Mouse (Mus musculus) CD4-positive, CD25-positive, alpha-beta regulatory T cell, adult 2 months (primary cell): ENCODE measurements around the gene Mmp25.
A peak's percentile ranks its signal among the peaks of the same experiment; 100 is the strongest.
"Not testable (repeated sequence)": the region's sequence is repeated elsewhere in the genome, so short reads cannot be mapped to it uniquely, and the experiment has no call there.

Experiments
- DNase-seq: peaks from one replicate; pipeline ENCODE4 v3.0.0-alpha.2; 2012; ENCODE audit warnings: low read depth, low spot score

Gene Mmp25

DNA sequence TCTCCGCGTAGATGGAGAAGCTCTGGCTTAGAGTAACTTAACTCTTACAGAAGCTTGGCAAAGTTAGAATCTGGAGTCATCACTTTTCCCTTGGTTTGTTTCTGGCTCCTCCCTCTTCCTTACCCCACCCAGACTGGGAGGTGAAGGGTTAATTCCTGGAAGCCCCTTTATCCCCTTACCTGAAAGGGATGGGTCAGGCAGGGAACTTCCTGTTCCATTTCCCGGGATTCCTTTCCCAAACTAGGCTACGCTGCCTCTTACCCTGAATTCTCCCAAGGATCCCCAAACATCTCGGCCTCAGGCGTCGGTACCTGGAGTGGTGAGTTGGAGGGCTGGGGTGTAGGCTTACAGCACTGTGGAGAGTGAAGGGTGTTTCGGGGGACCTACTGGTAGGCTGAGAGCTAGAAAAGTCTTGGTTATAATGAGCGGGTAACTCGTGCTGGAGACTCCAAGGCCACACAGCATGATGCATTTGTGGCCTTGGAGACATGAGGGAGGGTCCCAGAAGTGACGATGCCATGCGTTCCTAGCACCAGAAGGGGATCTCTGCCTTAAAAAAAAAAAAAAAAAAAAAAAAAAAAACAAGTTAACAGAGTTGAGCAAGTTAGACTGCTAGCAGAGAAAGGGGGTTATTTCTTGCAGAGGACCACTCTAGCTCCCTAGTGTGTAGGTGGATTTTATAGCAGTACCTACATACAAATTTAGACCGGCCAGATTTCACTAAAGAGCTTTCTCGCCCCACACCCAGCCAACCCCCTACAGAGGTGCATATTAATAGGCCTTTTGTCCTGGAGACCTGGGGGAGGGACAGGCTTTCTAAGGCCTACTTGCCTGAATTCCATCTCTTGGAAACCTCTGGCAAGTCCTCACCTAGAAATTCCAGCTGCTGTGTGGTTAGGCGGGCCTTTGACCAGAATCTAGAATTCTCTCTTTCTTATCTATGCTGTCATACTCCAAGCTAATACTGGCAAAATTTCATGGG lies 44.1 kb downstream of the Mmp25 start, which contains the start of gene Zscan10:
Gene Zscan10 (plus strand): TSS at position 216 of the 982 bp plus-strand sequence.
- DNase-seq: no peak

GRCm38 (mm10) chr17:23599605-23600063 lies 45.4 kb downstream of the Mmp25 start:
- DNase-seq: no peak

- DNase-seq: peak; percentile 94
These were observed 46.2 kb downstream of the Mmp25 start, which contains the start of gene Zfp13 for GRCm38 (mm10) chr17:23598582-23599552. Gene Zfp13 (minus strand): TSS chr17:23599487.

DNA sequence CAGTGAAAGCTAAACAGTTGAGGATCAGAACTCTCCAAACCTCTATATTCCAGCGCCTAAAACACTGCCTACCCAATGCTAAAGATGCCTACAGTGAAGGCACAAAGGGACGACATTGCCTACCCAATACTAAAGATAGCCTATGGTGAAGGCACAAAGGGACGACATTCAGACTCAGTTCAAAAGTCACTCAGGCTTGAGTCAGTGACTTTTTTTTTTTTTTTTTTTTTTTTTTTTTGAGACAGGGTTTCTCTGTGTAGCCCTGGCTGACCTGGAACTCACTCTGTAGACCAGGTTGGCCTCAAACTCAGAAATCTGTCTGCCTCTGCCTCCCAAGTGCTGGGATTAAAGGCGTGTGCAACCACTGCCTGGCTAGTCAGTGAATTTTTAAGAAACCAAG lies 49.9 kb downstream of the Mmp25 start:
- DNase-seq: not testable (repeated sequence)

GRCm38 (mm10) chr17:23592926-23593300 lies 52.2 kb downstream of the Mmp25 start:
- DNase-seq: no peak

DNA sequence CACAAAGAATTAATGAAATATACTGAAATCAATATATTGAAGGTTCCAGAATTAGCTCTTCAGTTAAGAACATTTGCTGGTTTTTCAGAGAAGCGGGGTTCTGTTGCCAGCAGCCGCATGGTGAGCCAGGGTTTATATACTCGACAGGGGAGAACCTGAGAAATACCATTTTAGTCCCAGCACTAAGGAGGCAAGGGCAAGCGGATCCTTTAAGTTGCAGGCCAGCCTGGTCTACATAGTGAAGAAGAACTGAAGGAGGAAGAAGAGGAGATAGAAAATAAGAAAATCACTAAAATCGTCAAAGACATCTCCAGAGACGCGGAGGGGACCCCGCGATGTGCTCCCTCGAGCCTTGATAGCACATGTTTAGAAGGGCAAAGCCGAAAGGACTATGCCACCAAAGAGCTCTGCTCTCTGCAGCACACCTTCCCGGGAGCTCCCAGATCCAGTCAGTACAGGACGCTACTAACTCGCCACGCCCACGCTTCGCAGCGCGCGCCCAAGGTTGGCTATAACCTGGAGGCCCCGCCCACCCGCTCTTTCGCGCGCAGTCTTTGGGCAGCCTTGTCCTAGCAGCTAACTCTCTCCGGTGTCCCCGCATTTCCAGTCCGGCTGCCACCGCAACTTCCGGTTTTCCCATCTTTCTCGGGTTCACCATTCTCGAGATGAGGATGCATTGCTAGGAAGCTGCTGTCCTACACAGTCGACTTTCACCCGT lies 52.7 kb downstream of the Mmp25 start:
- DNase-seq: peak; percentile 91

DNA sequence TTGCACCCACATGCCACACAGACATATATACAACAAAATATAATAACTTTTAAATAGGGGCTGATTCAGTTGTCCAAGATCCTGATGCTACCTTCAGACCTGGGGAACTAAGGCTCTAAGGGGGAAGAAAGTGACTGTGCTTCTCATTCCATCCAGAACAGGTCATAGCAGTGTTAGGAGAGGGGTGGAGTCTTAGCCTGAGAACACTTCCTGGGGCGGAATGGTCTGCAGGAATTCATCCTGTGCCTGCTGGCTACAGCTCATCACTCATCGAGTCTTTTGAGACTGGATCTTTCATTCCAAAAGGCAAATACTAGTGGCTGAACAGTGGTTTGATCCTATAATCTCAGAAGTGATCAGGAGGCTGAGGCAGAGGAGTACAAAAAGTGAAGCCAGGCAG lies 57.8 kb downstream of the Mmp25 start:
- DNase-seq: no peak

GRCm38 (mm10) chr17:23585721-23586491 lies 59.2 kb downstream of the Mmp25 start:
- no peak for DNase-seq

GRCm38 (mm10) chr17:23584786-23585185 lies 60.3 kb downstream of the Mmp25 start:
- no peak for DNase-seq
